Mouse (Mus musculus) CH12.LX (cell line): Measurements from ENCODE around the gene Bri3bp. TPM values are rescaled to one million over a fixed set of nuclear protein-coding genes. Genes with fewer than 3 reads are reported as not detected.
"Not testable (repeated sequence)": the region's sequence is repeated elsewhere in the genome, so short reads cannot be mapped to it uniquely, and the experiment has no call there.

Experiments used
- DNase-seq: peaks from one replicate; pipeline ENCODE4 v3.0.0-alpha.2; 2013; ENCODE audit errors: extremely low read depth
- H3K27ac ChIP-seq: 2 replicates; pipeline ENCODE4 v1.5.1; 2012; ENCODE audit warnings: low read depth, mild to moderate bottlenecking, control low read depth, moderate library complexity; ENCODE audit not compliant: insufficient read depth
- H3K27me3 ChIP-seq: replicated peaks from 2 replicates; pipeline ENCODE3; 2012; ENCODE audit warnings: inconsistent platforms
- H3K36me3 ChIP-seq, 2 experiments: replicated peaks in 1 of 2; 2 replicates each; pipeline versions ENCODE3 to v1.6.1; 2012; ENCODE audit warnings: inconsistent platforms in 1 of 2, low read length in 1 of 2, mild to moderate bottlenecking in 1 of 2, mixed read lengths in 1 of 2, moderate library complexity in 1 of 2; ENCODE audit not compliant: control insufficient read depth in 1 of 2, insufficient read depth in 1 of 2
- H3K4me1 ChIP-seq, 2 experiments: 2 replicates each; pipeline ENCODE4 v1.6.1; 2012; ENCODE audit warnings: inconsistent platforms in 1 of 2, moderate library complexity in 1 of 2; ENCODE audit not compliant: insufficient read depth in 2 of 2, control insufficient read depth in 1 of 2
- H3K4me2 ChIP-seq: 2 replicates; pipeline ENCODE4 v1.6.1; 2012; ENCODE audit warnings: low read depth, mild to moderate bottlenecking, control low read depth; ENCODE audit not compliant: poor library complexity, insufficient read depth, severe bottlenecking
- H3K4me3 ChIP-seq, 3 experiments: fragments of 150-350 bp in 1 of 3; sonication (generic) in 1 of 3; replicated peaks in 1 of 3; 2 replicates each; pipeline versions ENCODE3 to v1.5.1; 2011 to 2012; ENCODE audit warnings: low read depth in 2 of 3, low read length in 2 of 3, mild to moderate bottlenecking in 2 of 3, moderate library complexity in 2 of 3, control low read depth in 1 of 3, improper control_type of control experiment in 1 of 3, inconsistent platforms in 1 of 3, mixed read lengths in 1 of 3; ENCODE audit not compliant: poor library complexity in 1 of 3
- H3K79me2 ChIP-seq: replicated peaks from 2 replicates; pipeline ENCODE4 v1.6.1; 2012; ENCODE audit warnings: mild to moderate bottlenecking, moderate library complexity; ENCODE audit not compliant: control insufficient read depth, poor library complexity, insufficient read depth, severe bottlenecking; ENCODE audit errors: extremely low read depth
- H3K9ac ChIP-seq: 2 replicates; pipeline ENCODE4 v1.6.1; 2012; ENCODE audit warnings: low read depth, mild to moderate bottlenecking, control low read depth, moderate library complexity; ENCODE audit not compliant: insufficient read depth
- H3K9me3 ChIP-seq: replicated peaks from 2 replicates; pipeline ENCODE3; 2012; ENCODE audit warnings: low read length, inconsistent platforms, mixed read lengths
- BHLHE40 ChIP-seq: IDR thresholded peaks from 2 replicates; pipeline ENCODE4 v1.6.1; 2011; ENCODE audit warnings: mild to moderate bottlenecking, low read depth, low read length, improper control_type of control experiment
- CHD1 ChIP-seq: IDR thresholded peaks from 2 replicates; pipeline ENCODE4 v1.6.1; 2012; ENCODE audit warnings: low read depth, low read length, improper control_type of control experiment, inconsistent platforms
- CTCF ChIP-seq, 2 experiments: IDR thresholded peaks in 1 of 2; conservative IDR thresholded peaks in 1 of 2; 2 replicates each; pipeline ENCODE4 v1.5.1; 2011 to 2012; ENCODE audit warnings: low read depth in 2 of 2, low read length in 2 of 2, improper control_type of control experiment in 1 of 2, inconsistent platforms in 1 of 2, mild to moderate bottlenecking in 1 of 2, moderate library complexity in 1 of 2
- ELF1 ChIP-seq: IDR thresholded peaks from 2 replicates; pipeline ENCODE4 v1.6.1; 2014; ENCODE audit warnings: low read depth, mild to moderate bottlenecking, inconsistent platforms, low read length, improper control_type of control experiment
- EP300 ChIP-seq: IDR thresholded peaks from 2 replicates; pipeline ENCODE4 v1.6.1; 2011; ENCODE audit warnings: low read length, improper control_type of control experiment
- ETS1 ChIP-seq: conservative IDR thresholded peaks from 2 replicates; pipeline ENCODE4 v1.6.1; 2012; ENCODE audit warnings: low read depth, mild to moderate bottlenecking, inconsistent platforms, low read length, improper control_type of control experiment, moderate library complexity
- GABPA ChIP-seq: IDR thresholded peaks from 2 replicates; pipeline ENCODE4 v1.6.1; 2012; ENCODE audit warnings: low read depth, low read length, improper control_type of control experiment, inconsistent platforms; ENCODE audit not compliant: insufficient replicate concordance
- HCFC1 ChIP-seq: IDR thresholded peaks from 2 replicates; pipeline ENCODE4 v1.6.1; 2012; ENCODE audit warnings: low read depth, mild to moderate bottlenecking, inconsistent platforms, low read length, improper control_type of control experiment
- IRF4 ChIP-seq: IDR thresholded peaks from 2 replicates; pipeline ENCODE4 v1.6.1; 2014; ENCODE audit warnings: low read depth, mild to moderate bottlenecking, inconsistent platforms, low read length, improper control_type of control experiment
- JUN ChIP-seq: IDR thresholded peaks from 2 replicates; pipeline ENCODE4 v1.6.1; 2011; ENCODE audit warnings: low read depth, mild to moderate bottlenecking, low read length, improper control_type of control experiment, moderate library complexity; ENCODE audit not compliant: insufficient read depth
- JUND ChIP-seq: conservative IDR thresholded peaks from 2 replicates; pipeline ENCODE4 v1.6.1; 2011; ENCODE audit warnings: low read depth, low read length, improper control_type of control experiment
- KAT2A ChIP-seq: IDR thresholded peaks from 2 replicates; pipeline ENCODE4 v1.6.1; 2012; ENCODE audit warnings: low read length, improper control_type of control experiment, inconsistent platforms; ENCODE audit not compliant: insufficient replicate concordance
- MAX ChIP-seq: IDR thresholded peaks from 2 replicates; pipeline ENCODE4 v1.6.1; 2011; ENCODE audit warnings: low read length, improper control_type of control experiment
- MAZ ChIP-seq: IDR thresholded peaks from 2 replicates; pipeline ENCODE4 v1.6.1; 2012; ENCODE audit warnings: low read depth, mild to moderate bottlenecking, inconsistent platforms, low read length, improper control_type of control experiment, moderate library complexity
- MEF2A ChIP-seq: IDR thresholded peaks from 2 replicates; pipeline ENCODE4 v1.6.1; 2014; ENCODE audit warnings: low read depth, mild to moderate bottlenecking, inconsistent platforms, low read length, improper control_type of control experiment, borderline replicate concordance
- MXI1 ChIP-seq: IDR thresholded peaks from 2 replicates; pipeline ENCODE4 v1.6.1; 2011; ENCODE audit warnings: mild to moderate bottlenecking, low read depth, low read length, improper control_type of control experiment
- NRF1 ChIP-seq: IDR thresholded peaks from 2 replicates; pipeline ENCODE4 v1.6.1; 2014; ENCODE audit warnings: low read depth, mild to moderate bottlenecking, inconsistent platforms, low read length, improper control_type of control experiment, moderate library complexity
- PAX5 ChIP-seq: IDR thresholded peaks from 2 replicates; pipeline ENCODE4 v1.6.1; 2012; ENCODE audit warnings: low read length, inconsistent platforms, mixed read lengths
- POLR2A ChIP-seq: IDR thresholded peaks from 2 replicates; pipeline ENCODE4 v1.6.1; 2011; ENCODE audit warnings: low read depth, mild to moderate bottlenecking, improper control_type of control experiment, low read length
- POLR2AphosphoS2 ChIP-seq: IDR thresholded peaks from 2 replicates; pipeline ENCODE4 v1.6.1; 2011; ENCODE audit warnings: low read depth, low read length, improper control_type of control experiment
- RAD21 ChIP-seq: IDR thresholded peaks from 2 replicates; pipeline ENCODE4 v1.6.1; 2011; ENCODE audit warnings: low read depth, mild to moderate bottlenecking, low read length, improper control_type of control experiment, moderate library complexity
- RCOR1 ChIP-seq: conservative IDR thresholded peaks from 2 replicates; pipeline ENCODE4 v1.6.1; 2012; ENCODE audit warnings: low read depth, mild to moderate bottlenecking, inconsistent platforms, low read length, improper control_type of control experiment
- SIN3A ChIP-seq: IDR thresholded peaks from 2 replicates; pipeline ENCODE4 v1.6.1; 2012; ENCODE audit warnings: low read length, improper control_type of control experiment, inconsistent platforms
- SMC3 ChIP-seq: IDR thresholded peaks from 2 replicates; pipeline ENCODE4 v1.6.1; 2011; ENCODE audit warnings: low read depth, low read length, improper control_type of control experiment
- TBP ChIP-seq: conservative IDR thresholded peaks from 2 replicates; pipeline ENCODE4 v1.6.1; 2011; ENCODE audit warnings: low read depth, low read length, improper control_type of control experiment
- TCF12 ChIP-seq: IDR thresholded peaks from 2 replicates; pipeline ENCODE4 v1.6.1; 2014; ENCODE audit warnings: low read depth, mild to moderate bottlenecking, inconsistent platforms, low read length, improper control_type of control experiment
- UBTF ChIP-seq: IDR thresholded peaks from 2 replicates; pipeline ENCODE4 v1.6.1; 2012; ENCODE audit warnings: low read depth, mild to moderate bottlenecking, inconsistent platforms, low read length, improper control_type of control experiment, moderate library complexity
- USF1 ChIP-seq: IDR thresholded peaks from 2 replicates; pipeline ENCODE4 v1.6.1; 2014; ENCODE audit warnings: low read depth, mild to moderate bottlenecking, inconsistent platforms, low read length, improper control_type of control experiment
- USF2 ChIP-seq: conservative IDR thresholded peaks from 2 replicates; pipeline ENCODE4 v1.6.1; 2011; ENCODE audit warnings: low read depth, low read length, improper control_type of control experiment
- ZKSCAN1 ChIP-seq: IDR thresholded peaks from 2 replicates; pipeline ENCODE4 v1.6.1; 2012; ENCODE audit warnings: low read depth, inconsistent platforms, low read length, improper control_type of control experiment, borderline replicate concordance
- ZMIZ1 ChIP-seq: IDR thresholded peaks from 2 replicates; pipeline ENCODE4 v1.6.1; 2012; ENCODE audit warnings: low read depth, mild to moderate bottlenecking, inconsistent platforms, low read length, improper control_type of control experiment
- ZNF384 ChIP-seq: IDR thresholded peaks from 2 replicates; pipeline ENCODE4 v1.6.1; 2012; ENCODE audit warnings: low read depth, low read length, improper control_type of control experiment, inconsistent platforms
- dilution Hi-C: fragments of 300-500 bp; cut with MboI; formaldehyde crosslinking; loops from 2 replicates; pipeline ENCODE4 v1.14.3; 2020; ENCODE audit warnings: low sequenced_read_pairs; ENCODE audit not compliant: extremely low pct_unique_long_range_greater_than_20kb, extremely low pct_ligation_motif_present
- in situ Hi-C: fragments of 300-500 bp; cut with MboI; formaldehyde crosslinking; loops from 3 replicates; pipeline ENCODE4 v1.14.3; 2019; ENCODE audit warnings: low sequenced_read_pairs, low pct_ligation_motif_present, low pct_unique_long_range_greater_than_20kb, mixed read lengths
- polyA plus RNA-seq: library from polyadenylated mRNA; unstranded; fragments of >175 nt; gene quantifications from 2 replicates; pipeline ENCODE4 v1.2.1, GENCODE M21; 2012; ENCODE audit warnings: low read depth; ENCODE audit not compliant: insufficient read length
- total RNA-seq, 2 experiments: library from RNA; depleted of rRNA; stranded (reverse); fragments of 300-350 nt in 1 of 2; fragments of >200 nt in 1 of 2; gene quantifications; 2 replicates each; pipeline ENCODE4 v1.2.3; 2012 to 2014

The Bri3bp gene
- total and polyA plus RNA-seq, 3 experiments = 37.7 to 147 (median 49.6) TPM

GRCm38 (mm10) chr5:125432324-125432723 is 9.0 kb upstream of the Bri3bp start:
- Histone ChIP-seq H3K4me1 (peaks cover 5 to 18% of the 10 kb centered on the region in 2 experiments), H3K79me2 (peaks cover 15% of the 10 kb centered on the region), H3K36me3 (peaks cover 40 to 49% of the 10 kb centered on the region in 2 experiments), H3K4me2 (peak overlapping the region; percentile 92; the same call in 1 of the 2 replicates), H3K4me3 (peak overlapping the region in 1 of 3 experiments; percentile 89)
- DNase-seq, H3K9ac ChIP-seq, H3K27me3 ChIP-seq, in situ Hi-C loops, H3K9me3 ChIP-seq, dilution Hi-C loops, H3K27ac ChIP-seq: not testable (repeated sequence)
- peak; percentile 81; the same call in 1 of the 2 replicates for TF ChIP-seq TBP

GRCm38 (mm10) chr5:125433793-125434337 is 7.5 kb upstream of the Bri3bp start, which contains the start of gene Dhx37:
Dhx37 (minus strand) TSS chr5:125434121.
- H3K9ac ChIP-seq = peak within 1 kb of the TSS; percentile 65
- no peaks in the 10 kb centered on the region for H3K27me3 ChIP-seq
- H3K4me3 ChIP-seq = peak within 1 kb of the TSS; percentile 78 to 96 (median 89)
- peaks cover 25 to 34% of the 10 kb centered on the region in 2 experiments for H3K36me3 ChIP-seq
- H3K4me1 ChIP-seq = peaks cover 5 to 16% of the 10 kb centered on the region in 2 experiments
- in situ Hi-C loops = no loop called here
- peaks cover 15% of the 10 kb centered on the region for H3K79me2 ChIP-seq
- dilution Hi-C loops = no loop called here
- no peaks in the 10 kb centered on the region for H3K9me3 ChIP-seq
- peak; percentile 98 for DNase-seq
- H3K27ac ChIP-seq = no peak within 1 kb of the TSS
- peak within 1 kb of the TSS; percentile 92 for H3K4me2 ChIP-seq
- TF ChIP-seq ETS1 (no peak), TCF12 (peak; percentile 69), CTCF (conservative IDR thresholded peaks at IDR 0.05 in 1 of 2, IDR thresholded peaks at IDR 0.05 in 1 of 2; ENCODE audit: low read depth in 2 of 2, low read length in 2 of 2) (no peak), USF1 (0 out of 2 replicates have a peak, but pooled peaks have one; percentile 3), POLR2AphosphoS2 (peak; percentile 89), SIN3A (peak; percentile 98), BHLHE40 (peak; percentile 27; the same call in 1 of the 2 replicates), CHD1 (no peak), GABPA (no peak), NRF1 (peak; percentile 100), SMC3 (no peak), JUN (no peak), HCFC1 (peak; percentile 79), IRF4 (peak; percentile 40; the same call in 1 of the 2 replicates), RAD21 (no peak), PAX5 (no peak), UBTF (0 out of 2 replicates have a peak, but pooled peaks have one; percentile 41), MAX (peak; percentile 92), RCOR1 (no peak), EP300 (no peak), MAZ (0 out of 2 replicates have a peak, but pooled peaks have one; percentile 52), TBP (0 out of 2 replicates have a peak, but pooled peaks have one; percentile 16), ELF1 (peak; percentile 93), KAT2A (peak; percentile 59; the same call in 1 of the 2 replicates), POLR2A (peak; percentile 94), MEF2A (no peak), MXI1 (peak; percentile 98), ZNF384 (no peak), JUND (no peak), ZKSCAN1 (no peak), ZMIZ1 (peak; percentile 88), USF2 (no peak)
